8 mouse cellular contexts compared by ENCODE assay signal in the genomic region with DNA sequence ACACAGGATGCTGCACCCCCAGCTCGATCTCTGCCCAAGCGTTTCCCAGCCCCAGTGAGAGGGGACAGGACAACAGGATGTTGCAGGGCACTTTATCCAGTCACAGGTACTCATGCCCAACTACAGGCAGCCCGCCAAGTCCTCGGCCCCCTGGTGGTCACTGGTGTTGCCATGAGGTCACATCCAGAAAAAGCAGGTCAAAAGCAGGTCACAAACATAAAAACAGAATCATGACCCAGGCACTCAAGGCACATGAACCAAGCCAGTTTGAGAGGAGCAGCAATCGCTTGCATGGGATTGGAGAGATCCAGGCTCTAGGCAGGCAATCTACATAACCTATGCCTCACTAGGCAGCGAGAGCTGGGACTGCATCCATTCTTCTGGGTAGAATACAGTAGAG. TPM values are rescaled to one million over a fixed set of nuclear protein-coding genes. Genes with fewer than 3 reads are reported as not detected.
A peak's percentile ranks its signal among the peaks of the same experiment; 100 is the strongest.
DNase-seq lines count a peak whose midpoint lies in the region; ATAC-seq and TF ChIP-seq lines count a peak whose summit lies in the region.

No protein-coding gene starts in this region.

- peak; percentile 53 to 81 for DNase-seq in adrenal gland, adult (ENCODE audit: inconsistent age in 2 of 2, low spot score in 1 of 2)
- DNase-seq in adrenal gland, adult 8-10 months, result no peak
- peak; percentile 84 to 87 for DNase-seq in cerebellum, postnatal 10 days
- DNase-seq in heart, postnatal 0 days (ENCODE audit: low spot score), result peak; percentile 57
- DNase-seq in kidney, postnatal 4 days, result peak; percentile 85 to 88
- DNase-seq in midbrain, embryonic 14.5 days, result peak; percentile 31
- peak; percentile 57 to 81 for DNase-seq in urinary bladder, postnatal 4 days (ENCODE audit: low spot score in 2 of 2)

- peak overlapping the region; percentile 74 for H3K27ac ChIP-seq in heart, postnatal 0 days (ENCODE audit: low read depth)
- H3K27ac ChIP-seq in midbrain, embryonic 14.5 days (replicated peaks; ENCODE audit: low read depth, low read length), result 0 out of 2 replicates have a peak overlapping the region, but pooled peaks have one; percentile 37

- 24% methylated on average over 6 of the region's 6 CpGs for WGBS in heart, postnatal 0 days
- WGBS in midbrain, embryonic 14.5 days, result 51% methylated on average over 6 of the region's 6 CpGs

- no peak overlapping the region for H3K4me3 ChIP-seq in E14TG2a.4 (replicated peaks; ENCODE audit: low read length)
- H3K4me3 ChIP-seq in heart, postnatal 0 days (ENCODE audit: low read depth, low read length), result no peak overlapping the region
- no peak overlapping the region for H3K4me3 ChIP-seq in midbrain, embryonic 14.5 days (replicated peaks; ENCODE audit: low read depth, low read length)

- no peaks in the 10 kb centered on the region for H3K9me3 ChIP-seq in E14TG2a.4 (ENCODE audit: low read length)
- no peaks in the 10 kb centered on the region for H3K9me3 ChIP-seq in heart, postnatal 0 days (replicated peaks; ENCODE audit: control insufficient read depth, low read length)
- H3K9me3 ChIP-seq in midbrain, embryonic 14.5 days (ENCODE audit: control insufficient read depth, low read length), result no peaks in the 10 kb centered on the region

- H3K27me3 ChIP-seq in E14TG2a.4 (ENCODE audit: insufficient read depth, low read length), result no peaks in the 10 kb centered on the region
- no peaks in the 10 kb centered on the region for H3K27me3 ChIP-seq in heart, postnatal 0 days (ENCODE audit: control insufficient read depth, insufficient read depth, low read length)
- no peaks in the 10 kb centered on the region for H3K27me3 ChIP-seq in midbrain, embryonic 14.5 days (ENCODE audit: control insufficient read depth, insufficient read depth, low read length)

- H3K4me2 ChIP-seq in heart, postnatal 0 days (ENCODE audit: low read depth, low read length), result no peak overlapping the region
- no peak overlapping the region for H3K4me2 ChIP-seq in midbrain, embryonic 14.5 days (ENCODE audit: low read length)

- TF ChIP-seq CTCF in E14TG2a.4 (conservative IDR thresholded peaks at IDR 0.05; ENCODE audit: low read length), result peak; percentile 57
- peak; percentile 68 for TF ChIP-seq CTCF in heart, postnatal 0 days (IDR thresholded peaks at IDR 0.05; ENCODE audit: low read depth)

- peaks cover 47% of the 10 kb centered on the region for H3K36me3 ChIP-seq in E14TG2a.4 (ENCODE audit: insufficient read depth, low read length)
- H3K36me3 ChIP-seq in heart, postnatal 0 days (replicated peaks; ENCODE audit: control insufficient read depth, insufficient read depth, low read length), result peaks cover 40% of the 10 kb centered on the region
- H3K36me3 ChIP-seq in midbrain, embryonic 14.5 days (ENCODE audit: control insufficient read depth, insufficient read depth, low read length), result no peaks in the 10 kb centered on the region

- no peak for TF ChIP-seq EP300 in heart, postnatal 0 days (IDR thresholded peaks at IDR 0.05; ENCODE audit: low read depth)

- no peak overlapping the region; the same call in 1 of the 2 replicates for H3K9ac ChIP-seq in heart, postnatal 0 days (replicated peaks; ENCODE audit: low read depth, low read length)
- H3K9ac ChIP-seq in midbrain, embryonic 14.5 days (replicated peaks; ENCODE audit: low read length), result no peak overlapping the region

- ATAC-seq in heart, postnatal 0 days (ENCODE audit: insufficient read depth, low read depth), result peak; percentile 62
- ATAC-seq in midbrain, embryonic 14.5 days (ENCODE audit: low FRiP score, low TSS enrichment), result no peak

- H3K4me1 ChIP-seq in E14TG2a.4 (replicated peaks; ENCODE audit: low read depth, low read length), result peaks cover 87% of the 10 kb centered on the region
- H3K4me1 ChIP-seq in heart, postnatal 0 days (ENCODE audit: control insufficient read depth, insufficient read depth), result peaks cover 17% of the 10 kb centered on the region
- H3K4me1 ChIP-seq in midbrain, embryonic 14.5 days (ENCODE audit: control insufficient read depth, insufficient read depth, low read length), result 0 out of 2 replicates have a peak, but pooled peaks cover 6% of the 10 kb centered on the region

RNA-seq across cellular contexts. Expression of a gene that starts 14.2 kb away (rescaled TPM):
- total RNA-seq in adrenal gland, adult 8-10 months (2022), result 10 to 100 TPM in 3 of 4 experiments, 1 to 10 TPM in 1; 7.7 to 69.5 (median 16.0) TPM
- total RNA-seq in heart, postnatal 0 days (2014; rRNA removed; ENCODE audit: low replicate concordance), result 23.8 and 96.9 TPM in 2 replicates
- 4.0 and 4.2 TPM in 2 replicates for polyA plus RNA-seq in heart, postnatal 0 days (2015; fragmentation: Nextera tagmentation; extraction: Ambion mirVana)
- 0.67 and 2.2 TPM in 2 replicates for polyA plus RNA-seq in midbrain, embryonic 14.5 days (2014; fragmentation: Nextera tagmentation; extraction: Ambion mirVana)

RNA-seq across cellular contexts. Expression of a gene that starts 32.8 kb away (rescaled TPM):
- under 1 TPM; 0.09 to 0.43 (median 0.28) TPM for total RNA-seq in adrenal gland, adult 8-10 months (2022)
- 0.27 TPM in 1 of 2 replicates, not detected in the other for total RNA-seq in heart, postnatal 0 days (2014; rRNA removed; ENCODE audit: low replicate concordance)
- 0.05 and 0.07 TPM in 2 replicates for polyA plus RNA-seq in heart, postnatal 0 days (2015; fragmentation: Nextera tagmentation; extraction: Ambion mirVana)
- polyA plus RNA-seq in midbrain, embryonic 14.5 days (2014; fragmentation: Nextera tagmentation; extraction: Ambion mirVana), result 0.45 and 0.49 TPM in 2 replicates

RNA-seq across cellular contexts. Expression of a gene that starts 32.9 kb away (rescaled TPM):
- total RNA-seq in adrenal gland, adult 8-10 months (2022), result 10 to 100 TPM; 31.7 to 45.8 (median 42.3) TPM
- total RNA-seq in heart, postnatal 0 days (2014; rRNA removed; ENCODE audit: low replicate concordance), result 10.0 and 63.5 TPM in 2 replicates
- 14.1 and 16.8 TPM in 2 replicates for polyA plus RNA-seq in heart, postnatal 0 days (2015; fragmentation: Nextera tagmentation; extraction: Ambion mirVana)
- polyA plus RNA-seq in midbrain, embryonic 14.5 days (2014; fragmentation: Nextera tagmentation; extraction: Ambion mirVana), result 25.2 and 31.7 TPM in 2 replicates

RNA-seq across cellular contexts. Expression of a gene that starts 53.2 kb away (rescaled TPM):
- total RNA-seq in adrenal gland, adult 8-10 months (2022), result under 1 TPM; 0.06 to 0.16 (median 0.10) TPM
- total RNA-seq in heart, postnatal 0 days (2014; rRNA removed; ENCODE audit: low replicate concordance), result 140 and 178 TPM in 2 replicates
- polyA plus RNA-seq in heart, postnatal 0 days (2015; fragmentation: Nextera tagmentation; extraction: Ambion mirVana), result 38.4 and 45.1 TPM in 2 replicates
- not detected in 2 replicates for polyA plus RNA-seq in midbrain, embryonic 14.5 days (2014; fragmentation: Nextera tagmentation; extraction: Ambion mirVana)
